Mouse (Mus musculus) forebrain, embryonic 14.5 days (tissue): Measurements from ENCODE around the gene Ksr1. TPM values are rescaled to one million over a fixed set of nuclear protein-coding genes. Genes with fewer than 3 reads are reported as not detected.
"Not testable (repeated sequence)": the region's sequence is repeated elsewhere in the genome, so short reads cannot be mapped to it uniquely, and the experiment has no call there.

Experiments used
- ATAC-seq: fragments of 200-750 bp; cut with Nextera tagmentation; 2 replicates; pipeline ENCODE4 v1.8.0; 2017; ENCODE audit warnings: mild to moderate bottlenecking, moderate library complexity
- DNase-seq: peaks from one replicate; pipeline ENCODE4 v3.0.0-alpha.2; 2015; ENCODE audit warnings: low spot score
- H3K27ac ChIP-seq: fragments of 300-500 bp; sonication (generic); 2 replicates; pipeline ENCODE4 v1.5.1; 2014; ENCODE audit warnings: low read depth, mild to moderate bottlenecking, control low read depth, low read length, moderate library complexity
- H3K27me3 ChIP-seq: fragments of 300-500 bp; sonication (generic); replicated peaks from 2 replicates; pipeline ENCODE4 v1.6.1; 2014; ENCODE audit warnings: low read length, control low read depth, mixed read lengths; ENCODE audit not compliant: control insufficient read depth, insufficient read depth
- H3K36me3 ChIP-seq: fragments of 300-500 bp; sonication (generic); 2 replicates; pipeline ENCODE4 v1.6.1; 2014; ENCODE audit warnings: low read length, control low read depth; ENCODE audit not compliant: control insufficient read depth, insufficient read depth
- H3K4me1 ChIP-seq: fragments of 300-500 bp; sonication (generic); 2 replicates; pipeline ENCODE4 v1.6.1; 2014; ENCODE audit warnings: antibody characterized with exemption, low read length, control low read depth; ENCODE audit not compliant: control insufficient read depth, insufficient read depth
- H3K4me2 ChIP-seq: fragments of 300-500 bp; sonication (generic); 2 replicates; pipeline ENCODE4 v1.6.1; 2014; ENCODE audit warnings: mild to moderate bottlenecking, control low read depth, low read length
- H3K4me3 ChIP-seq: fragments of 300-500 bp; sonication (generic); 2 replicates; pipeline ENCODE4 v1.5.1; 2014; ENCODE audit warnings: low read depth, low read length, control low read depth
- H3K9ac ChIP-seq: fragments of 300-500 bp; sonication (generic); 2 replicates; pipeline ENCODE4 v1.6.1; 2014; ENCODE audit warnings: mild to moderate bottlenecking, low read length, control low read depth, moderate library complexity
- H3K9me3 ChIP-seq: fragments of 300-500 bp; sonication (generic); replicated peaks from 2 replicates; pipeline ENCODE4 v1.6.1; 2016; ENCODE audit warnings: low read length, control low read depth, mixed read lengths; ENCODE audit not compliant: control insufficient read depth
- WGBS: fragments of 180-500 bp; shearing (Covaris S2); extraction: QIAGEN DNeasy Blood & Tissue Kit; methylation state at CpG from one replicate; pipeline ENCODE4 v1.1.7; 2014; 5-methylcytosine and 5-hydroxymethylcytosine counted together
- polyA plus RNA-seq: library from polyadenylated mRNA; unstranded; fragments of >200 nt; fragmentation: Nextera tagmentation; extraction: Ambion mirVana; gene quantifications from 2 replicates; pipeline ENCODE4 v1.2.1, GENCODE M21; 2014

Gene Ksr1
- polyA plus RNA-seq, 1 experiment from 2014 or later: 4.7 TPM

GRCm38 (mm10) chr11:78999118-78999517, 147.1 kb downstream of the Ksr1 start:
- Histone ChIP-seq H3K9ac (no peak overlapping the region), H3K9me3 (no peaks in the 10 kb centered on the region), H3K27me3 (no peaks in the 10 kb centered on the region), H3K4me2 (no peak overlapping the region), H3K4me3 (no peak overlapping the region), H3K36me3 (no peaks in the 10 kb centered on the region), H3K27ac (no peak overlapping the region), H3K4me1 (no peaks in the 10 kb centered on the region)
- WGBS: 14% methylated on average over 6 of the region's 6 CpGs
- DNase-seq (no peak), ATAC-seq (no peak)

DNA sequence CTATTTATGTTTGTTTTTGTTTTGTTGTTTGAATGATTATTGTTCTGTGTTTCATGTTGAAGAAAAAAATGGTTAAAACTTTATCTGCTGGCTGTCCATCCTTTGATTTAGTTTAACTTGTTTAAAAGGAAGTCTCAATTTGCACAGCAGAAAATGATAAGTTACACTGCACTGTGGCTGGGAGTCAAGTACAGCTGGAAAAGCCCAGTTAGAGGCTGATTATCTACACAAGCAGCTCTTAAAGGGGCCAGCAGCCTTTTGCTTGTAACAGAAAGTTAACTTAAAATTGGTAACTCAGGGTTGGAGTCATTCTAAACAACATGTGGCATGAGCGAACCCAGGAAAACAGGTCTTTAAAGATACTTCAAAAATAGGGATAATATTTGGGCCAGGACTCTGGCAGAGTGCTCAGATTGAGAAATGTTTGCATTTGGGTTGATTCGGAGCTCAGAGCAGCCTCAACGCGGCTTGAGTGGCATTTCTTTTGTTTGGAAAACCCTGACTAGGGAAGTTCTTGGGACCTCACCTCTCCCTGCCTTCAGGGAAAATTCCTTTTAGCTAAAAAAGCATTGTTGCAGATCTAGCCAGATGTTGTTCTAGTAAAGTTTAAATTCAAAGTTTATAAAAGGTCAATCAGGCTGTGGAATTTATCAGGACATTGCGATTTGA, 155.2 kb downstream of the Ksr1 start:
- not testable (repeated sequence) for H3K4me3 ChIP-seq, H3K4me2 ChIP-seq, DNase-seq, H3K27me3 ChIP-seq, H3K4me1 ChIP-seq, H3K9ac ChIP-seq, ATAC-seq, H3K27ac ChIP-seq, H3K9me3 ChIP-seq, H3K36me3 ChIP-seq
- 77% methylated on average over 5 of the region's 5 CpGs for WGBS

DNA sequence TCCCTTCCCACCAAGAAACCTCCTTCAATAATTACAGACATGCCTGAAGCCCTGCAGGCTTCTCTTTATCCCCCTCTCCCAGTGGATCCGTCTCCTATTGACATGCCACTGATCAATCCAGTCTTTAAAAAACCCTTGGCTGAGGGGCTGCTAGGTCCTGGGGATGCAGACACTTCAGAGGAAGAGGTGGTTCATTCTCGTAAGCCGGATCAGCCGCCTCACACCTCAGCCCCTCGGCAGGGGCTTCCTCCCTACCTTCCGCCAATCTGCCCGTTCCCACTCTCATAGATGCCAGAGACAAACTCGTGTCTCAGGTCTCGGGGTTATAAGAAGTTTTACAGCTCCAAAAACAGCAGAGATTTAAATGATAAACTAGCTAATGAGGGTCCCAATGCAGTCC, 156.1 kb downstream of the Ksr1 start:
- Histone ChIP-seq H3K27me3 (no peaks in the 10 kb centered on the region), H3K9ac (no peak overlapping the region), H3K36me3 (no peaks in the 10 kb centered on the region), H3K27ac (no peak overlapping the region), H3K4me3 (no peak overlapping the region), H3K4me2 (no peak overlapping the region), H3K9me3 (no peaks in the 10 kb centered on the region), H3K4me1 (no peaks in the 10 kb centered on the region)
- no peak for ATAC-seq
- WGBS: 94% methylated on average over 9 of the region's 9 CpGs
- no peak for DNase-seq

- not testable (repeated sequence) for H3K4me1 ChIP-seq, H3K27ac ChIP-seq, H3K36me3 ChIP-seq, DNase-seq, H3K9ac ChIP-seq, ATAC-seq, H3K9me3 ChIP-seq, H3K4me3 ChIP-seq, H3K4me2 ChIP-seq, H3K27me3 ChIP-seq
- 95% methylated on average over 11 of the region's 11 CpGs for WGBS
Observed at GRCm38 (mm10) chr11:78989206-78989605, 157.0 kb downstream of the Ksr1 start.

DNA sequence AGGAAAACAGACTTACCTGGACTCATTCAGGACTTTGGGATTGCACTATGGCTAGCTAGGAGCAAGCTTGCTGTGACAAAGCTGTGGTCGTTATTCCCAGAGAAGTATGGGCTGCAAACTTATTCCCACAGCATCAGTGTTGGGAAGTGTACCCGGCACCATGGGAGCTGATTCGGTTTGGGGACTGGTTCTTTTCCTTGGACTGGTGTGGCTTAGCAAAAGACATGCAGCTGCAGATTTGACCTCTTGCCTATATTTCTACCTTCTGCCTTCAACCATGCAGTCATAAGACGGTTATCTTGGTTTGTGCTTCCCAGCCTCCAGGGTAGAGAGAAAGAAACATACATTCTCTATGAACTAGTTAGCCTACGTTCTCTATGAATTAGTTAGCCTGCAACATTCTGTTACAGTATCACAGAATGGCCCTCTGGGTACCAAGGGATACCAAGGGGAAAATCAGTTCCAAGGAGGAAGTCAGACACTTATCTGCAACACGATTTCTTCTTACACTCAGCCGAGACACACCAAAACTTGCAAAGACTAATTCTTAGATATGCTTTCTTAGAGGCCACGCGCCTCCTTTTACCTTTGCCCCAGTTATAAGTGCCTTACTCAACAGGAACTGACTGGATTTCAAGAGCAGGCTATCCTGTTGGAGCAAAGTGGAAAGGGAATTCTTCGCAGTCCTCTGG, 159.8 kb downstream of the Ksr1 start:
- 91% methylated on average over 10 of the region's 10 CpGs for WGBS
- H3K27me3 ChIP-seq: no peaks in the 10 kb centered on the region

DNA sequence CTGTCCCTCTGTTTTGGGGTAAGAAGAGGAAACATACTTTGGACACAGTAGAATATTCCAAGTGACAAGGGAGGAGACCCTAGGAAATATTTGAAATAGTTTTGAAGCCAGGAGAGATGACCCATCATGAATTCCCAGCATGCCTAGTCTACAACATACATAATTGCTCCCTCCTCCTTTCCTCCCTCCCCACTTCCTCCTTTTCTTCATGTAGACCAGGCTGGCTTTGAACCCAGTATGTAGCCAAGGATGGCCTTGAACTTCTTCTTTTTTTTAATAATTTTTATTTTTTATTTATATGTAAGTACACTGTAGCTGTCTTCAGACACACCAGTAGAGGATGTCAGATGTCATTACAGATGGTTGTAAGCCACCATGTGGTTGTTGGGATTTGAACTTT, 160.7 kb downstream of the Ksr1 start:
- Histone ChIP-seq H3K9me3 (no peaks in the 10 kb centered on the region), H3K27me3 (no peaks in the 10 kb centered on the region), H3K4me1 (no peaks in the 10 kb centered on the region), H3K27ac (no peak overlapping the region), H3K36me3 (no peaks in the 10 kb centered on the region), H3K4me2 (no peak overlapping the region), H3K4me3 (no peak overlapping the region), H3K9ac (no peak overlapping the region)
- no peak for ATAC-seq
- DNase-seq: no peak

More for the DNA sequence above, 159.8 kb downstream of the Ksr1 start:
- H3K9me3 ChIP-seq: no peaks in the 10 kb centered on the region
- ATAC-seq (no peak), DNase-seq (no peak)
- H3K4me1 ChIP-seq: no peaks in the 10 kb centered on the region
- H3K4me2 ChIP-seq: no peak overlapping the region
- H3K4me3 ChIP-seq: no peak overlapping the region
- H3K9ac ChIP-seq: no peak overlapping the region
- no peak overlapping the region for H3K27ac ChIP-seq
- H3K36me3 ChIP-seq: no peaks in the 10 kb centered on the region

DNA sequence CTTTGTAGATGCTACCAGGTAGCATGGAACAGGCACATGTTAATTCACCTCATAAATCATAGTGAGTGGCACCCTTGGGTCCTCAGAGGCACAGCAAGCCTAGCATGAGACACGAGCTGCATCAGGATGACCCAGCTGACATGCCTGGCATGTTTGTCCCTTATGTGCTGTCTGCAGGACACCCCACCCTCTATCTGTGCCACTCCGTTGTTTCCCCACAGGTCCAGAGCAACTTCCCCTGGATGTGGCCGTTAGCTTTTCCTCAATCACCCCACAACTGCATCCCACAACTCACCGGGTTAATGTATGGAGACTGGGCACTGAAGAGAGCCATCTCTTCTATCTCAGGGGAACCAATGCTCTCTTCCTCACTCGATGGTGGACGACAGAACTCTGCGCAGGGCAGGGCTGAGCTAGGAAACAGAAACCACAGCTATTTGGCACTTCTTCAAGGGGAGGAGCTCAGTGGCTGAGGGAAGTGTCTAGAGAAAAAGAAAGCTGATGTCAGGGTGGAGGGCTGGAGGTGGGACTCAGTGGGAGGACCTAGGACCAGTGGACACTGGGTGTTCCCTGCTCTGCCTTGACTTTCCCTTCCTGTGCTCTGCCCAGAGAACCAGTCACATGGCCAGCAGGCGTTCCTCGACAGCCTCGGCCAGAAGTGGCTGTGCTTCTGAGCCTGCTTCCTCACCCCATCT, 161.6 kb downstream of the Ksr1 start, which contains the start of gene Lgals9:
Gene Lgals9, minus strand, starts transcription at position 464 of the 695 bp plus-strand sequence.
- H3K9ac ChIP-seq: no peak within 1 kb of the TSS
- no peak within 1 kb of the TSS for H3K4me2 ChIP-seq
- H3K27ac ChIP-seq: no peak within 1 kb of the TSS
- H3K9me3 ChIP-seq: no peaks in the 10 kb centered on the region
- H3K27me3 ChIP-seq: no peaks in the 10 kb centered on the region
- H3K4me1 ChIP-seq: no peaks in the 10 kb centered on the region
- no peak for ATAC-seq
- H3K4me3 ChIP-seq: no peak within 1 kb of the TSS
- 81% methylated on average over 10 of the region's 10 CpGs for WGBS
- DNase-seq: no peak
- no peaks in the 10 kb centered on the region for H3K36me3 ChIP-seq

- DNase-seq (no peak), ATAC-seq (no peak)
- Histone ChIP-seq H3K4me1 (no peaks in the 10 kb centered on the region), H3K4me3 (no peak overlapping the region), H3K9ac (no peak overlapping the region), H3K27me3 (no peaks in the 10 kb centered on the region), H3K4me2 (no peak overlapping the region), H3K9me3 (no peaks in the 10 kb centered on the region), H3K27ac (no peak overlapping the region), H3K36me3 (no peaks in the 10 kb centered on the region)
- 83% methylated on average over 7 of the region's 7 CpGs for WGBS
Observed at GRCm38 (mm10) chr11:78983539-78983938, 162.7 kb downstream of the Ksr1 start.
